Mouse (Mus musculus) monocyte, adult 59 days (primary cell): ENCODE results near the gene Ncapd2. TPM values are rescaled to one million over a fixed set of nuclear protein-coding genes. Genes with fewer than 3 reads are reported as not detected.

Experiments
- total RNA-seq, 2 experiments: library from RNA; stranded (reverse); gene quantifications; one replicate each; pipeline ENCODE4 v1.2.4; 2023

Ncapd2 gene
- 10 to 100 TPM; 10.5 to 18.9 TPM for total RNA-seq

GRCm38 (mm10) chr6:125191332-125192015 lies at the start of gene Ncapd2, which contains the start of gene Mrpl51:
TSS of gene Ncapd2 (minus strand) at chr6:125191701.
TSS of gene Mrpl51 (plus strand) at chr6:125191801.

GRCm38 (mm10) chr6:125236782-125237181 lies 45.3 kb upstream of the Ncapd2 start, which contains the start of gene Cd27:
TSS of gene Cd27 (minus strand) at chr6:125237010.

GRCm38 (mm10) chr6:125231117-125232044 lies 39.9 kb upstream of the Ncapd2 start, which contains the start of gene Tapbpl:
TSS of gene Tapbpl (minus strand) at chr6:125231860.

GRCm38 (mm10) chr6:125215148-125215954 lies 23.9 kb upstream of the Ncapd2 start, which contains the start of gene Vamp1:
TSS of gene Vamp1 (plus strand) at chr6:125215551.

GRCm38 (mm10) chr6:125166051-125166751 lies 25.3 kb downstream of the Ncapd2 start, which contains the start of gene Gapdh:
TSS of gene Gapdh (minus strand) at chr6:125166467.

GRCm38 (mm10) chr6:125145001-125145400 lies 46.5 kb downstream of the Ncapd2 start, which contains the start of gene Iffo1:
TSS of gene Iffo1 (plus strand) at chr6:125145241.

GRCm38 (mm10) chr6:125131302-125132156 lies 60.0 kb downstream of the Ncapd2 start, which contains the start of gene Nop2:
TSS of gene Nop2 (plus strand) at chr6:125131909.

Other genes starting within 250 kb of the Ncapd2 start
- 10 to 100 TPM; 37.3 to 38.4 TPM for gene Cops7a, start 226.2 kb downstream of the Ncapd2 start, total RNA-seq
- gene Pianp, start 195.0 kb downstream of the Ncapd2 start, total RNA-seq = 1 to 10 TPM; 3.0 to 6.9 TPM
- 100 to 1,000 TPM in 1 of 2 experiments, 10 to 100 TPM in 1; 89.1 to 103 TPM for gene Zfp384, start 182.6 kb downstream of the Ncapd2 start, total RNA-seq
- gene Ing4, start 151.9 kb downstream of the Ncapd2 start, total RNA-seq = 10 to 100 TPM; 76.1 to 83.5 TPM
- gene Acrbp, start 142.0 kb downstream of the Ncapd2 start, total RNA-seq = 10 to 100 TPM; 16.2 to 16.5 TPM
- 10 to 100 TPM; 36.4 to 37.8 TPM for gene Lpar5, start 123.8 kb downstream of the Ncapd2 start, total RNA-seq
- 100 to 1,000 TPM; 186 to 187 TPM for gene Chd4, start 95.7 kb downstream of the Ncapd2 start, total RNA-seq
- gene Nop2, start 59.8 kb downstream of the Ncapd2 start, total RNA-seq = 10 to 100 TPM; 21.7 to 22.9 TPM
- gene Iffo1, start 46.5 kb downstream of the Ncapd2 start, total RNA-seq = 10 to 100 TPM; 66.4 to 71.6 TPM
- 100 to 1,000 TPM; 641 to 753 TPM for gene Gapdh, start 25.2 kb downstream of the Ncapd2 start, total RNA-seq
- 10 to 100 TPM; 20.2 to 28.0 TPM for gene Mrpl51, start 100 bp upstream of the Ncapd2 start, total RNA-seq
- gene Vamp1, start 23.9 kb upstream of the Ncapd2 start, total RNA-seq = 10 to 100 TPM; 30.3 to 32.7 TPM
- gene Tapbpl, start 40.2 kb upstream of the Ncapd2 start, total RNA-seq = 10 to 100 TPM; 26.1 to 28.0 TPM
- gene Cd27, start 45.3 kb upstream of the Ncapd2 start, total RNA-seq = under 1 TPM; 0.67 to 0.92 TPM
- gene Tuba3a, start 94.3 kb upstream of the Ncapd2 start, total RNA-seq = not detected
- 10 to 100 TPM; 88.3 to 93.0 TPM for gene Ltbr, start 122.2 kb upstream of the Ncapd2 start, total RNA-seq
- gene Scnn1a, start 129.0 kb upstream of the Ncapd2 start, total RNA-seq = 10 to 100 TPM; 14.4 to 16.7 TPM
- gene Tnfrsf1a, start 157.7 kb upstream of the Ncapd2 start, total RNA-seq = 100 to 1,000 TPM; 367 to 406 TPM
- not detected for gene Plekhg6, start 189.1 kb upstream of the Ncapd2 start, total RNA-seq